Mouse (Mus musculus) yolk sac, embryonic 10.5 days (tissue): ENCODE results near the gene Cdk5r1.
A peak's percentile ranks its signal among the peaks of the same experiment; 100 is the strongest.

Source experiments
- DNase-seq: peaks from one replicate; pipeline ENCODE4 v3.0.0-alpha.2; 2017; ENCODE audit warnings: low spot score

The Cdk5r1 gene

GRCm38 (mm10) chr11:80481409-80482050 lies 4.7 kb downstream of the Cdk5r1 start:
- DNase-seq, result no peak

GRCm38 (mm10) chr11:80482347-80482746 lies 5.5 kb downstream of the Cdk5r1 start:
- no peak for DNase-seq

GRCm38 (mm10) chr11:80482921-80483320 lies 6.1 kb downstream of the Cdk5r1 start:
- DNase-seq, result no peak

- DNase-seq, result no peak
Observed at GRCm38 (mm10) chr11:80483536-80484067, 6.8 kb downstream of the Cdk5r1 start.

GRCm38 (mm10) chr11:80484191-80484791 lies 7.5 kb downstream of the Cdk5r1 start:
- DNase-seq, result no peak

GRCm38 (mm10) chr11:80485120-80485551 lies 8.3 kb downstream of the Cdk5r1 start:
- DNase-seq, result no peak

GRCm38 (mm10) chr11:80485622-80486206 lies 8.9 kb downstream of the Cdk5r1 start:
- no peak for DNase-seq

GRCm38 (mm10) chr11:80487904-80488587 lies 11.2 kb downstream of the Cdk5r1 start:
- DNase-seq, result no peak

- no peak for DNase-seq
Observed at GRCm38 (mm10) chr11:80489172-80489881, 12.5 kb downstream of the Cdk5r1 start.

- no peak for DNase-seq
Observed at GRCm38 (mm10) chr11:80489882-80490196, 13.0 kb downstream of the Cdk5r1 start.

GRCm38 (mm10) chr11:80490831-80491230 lies 14.0 kb downstream of the Cdk5r1 start:
- no peak for DNase-seq

GRCm38 (mm10) chr11:80493186-80493585 lies 16.4 kb downstream of the Cdk5r1 start:
- DNase-seq, result no peak

- DNase-seq, result no peak
Observed at GRCm38 (mm10) chr11:80494852-80495251, 18.0 kb downstream of the Cdk5r1 start.

GRCm38 (mm10) chr11:80495972-80496371 lies 19.1 kb downstream of the Cdk5r1 start:
- no peak for DNase-seq

- DNase-seq, result no peak
Observed at GRCm38 (mm10) chr11:80496640-80497039, 19.8 kb downstream of the Cdk5r1 start.

- DNase-seq, result no peak
Observed at GRCm38 (mm10) chr11:80497225-80497919, 20.5 kb downstream of the Cdk5r1 start.

GRCm38 (mm10) chr11:80498328-80499070 lies 21.7 kb downstream of the Cdk5r1 start:
- DNase-seq, result no peak

- no peak for DNase-seq
Observed at GRCm38 (mm10) chr11:80499550-80499952, 22.7 kb downstream of the Cdk5r1 start.

GRCm38 (mm10) chr11:80503281-80503680 lies 26.5 kb downstream of the Cdk5r1 start:
- DNase-seq, result no peak

- peak; percentile 19 for DNase-seq
Observed at GRCm38 (mm10) chr11:80503726-80504452, 27.1 kb downstream of the Cdk5r1 start.
